In genomic region chr12:102202901-102203300, GRCm38 (mm10) we compare ENCODE assay signal across 8 mouse cellular contexts.
DNase-seq lines count a peak whose midpoint lies in the region; ATAC-seq and TF ChIP-seq lines count a peak whose summit lies in the region.

No protein-coding gene starts in this region.

- H3K27ac ChIP-seq in gastrocnemius, adult 2 months: no peak overlapping the region
- H3K27ac ChIP-seq in CH12.LX (ENCODE audit: insufficient read depth, low read depth): no peak overlapping the region
- H3K27ac ChIP-seq in hindbrain, embryonic 12.5 days: no peak overlapping the region
- no peak overlapping the region for H3K27ac ChIP-seq in thymus, adult 2 months (ENCODE audit: control insufficient read depth, insufficient read depth, low read length)

- in situ Hi-C loops in CH12.LX (cut with MboI; ENCODE audit: low pct_ligation_motif_present, low pct_unique_long_range_greater_than_20kb, low sequenced_read_pairs): no loop called here

- no peaks in the 10 kb centered on the region for H3K9me3 ChIP-seq in CH12.LX (replicated peaks; ENCODE audit: low read length)
- no peaks in the 10 kb centered on the region for H3K9me3 ChIP-seq in hindbrain, embryonic 12.5 days (replicated peaks)

- DNase-seq in gastrocnemius, adult 2 months: peak; percentile 39
- DNase-seq in gastrocnemius, adult 8-10 months (ENCODE audit: low spot score in 2 of 2): no peak
- peak; percentile 62 for DNase-seq in CH12.LX (ENCODE audit: extremely low read depth)
- peak; percentile 44 for DNase-seq in embryo, embryonic 11 days
- DNase-seq in lung, postnatal 4 days: peak; percentile 55 to 85
- no peak for DNase-seq in spleen, postnatal 14 days (ENCODE audit: low spot score in 2 of 2)
- no peak for DNase-seq in thymus, adult 2 months

- WGBS in hindbrain, embryonic 12.5 days: 42% methylated on average over 9 of the region's 9 CpGs
- WGBS in thymus, adult 2 months: 92% methylated on average over 9 of the region's 9 CpGs

- no peaks in the 10 kb centered on the region for H3K36me3 ChIP-seq in CH12.LX (replicated peaks in 1 of 2; ENCODE audit: control insufficient read depth in 1 of 2, insufficient read depth in 1 of 2, low read length in 1 of 2)
- H3K36me3 ChIP-seq in hindbrain, embryonic 12.5 days: no peaks in the 10 kb centered on the region
- no peaks in the 10 kb centered on the region for H3K36me3 ChIP-seq in thymus, adult 2 months (ENCODE audit: control insufficient read depth, insufficient read depth, low read length)

- H3K79me2 ChIP-seq in CH12.LX (replicated peaks; ENCODE audit: control insufficient read depth, extremely low read depth, insufficient read depth, poor library complexity, severe bottlenecking): no peaks in the 10 kb centered on the region

- H3K27me3 ChIP-seq in CH12.LX (replicated peaks): no peaks in the 10 kb centered on the region
- H3K27me3 ChIP-seq in hindbrain, embryonic 12.5 days: no peaks in the 10 kb centered on the region
- H3K27me3 ChIP-seq in thymus, adult 2 months (ENCODE audit: control insufficient read depth, insufficient read depth, low read length): no peaks in the 10 kb centered on the region

- TF ChIP-seq RAD21 in CH12.LX (IDR thresholded peaks at IDR 0.05; ENCODE audit: low read depth, low read length): no peak

- peak; percentile 42; the same call in 1 of the 2 replicates for TF ChIP-seq EP300 in CH12.LX (IDR thresholded peaks at IDR 0.05; ENCODE audit: low read length)

- dilution Hi-C loops in CH12.LX (cut with MboI; ENCODE audit: extremely low pct_ligation_motif_present, extremely low pct_unique_long_range_greater_than_20kb, low sequenced_read_pairs): no loop called here

- H3K4me1 ChIP-seq in CH12.LX (ENCODE audit: control insufficient read depth in 1 of 2, insufficient read depth in 2 of 2): peaks cover 12 to 23% of the 10 kb centered on the region in 2 experiments
- H3K4me1 ChIP-seq in hindbrain, embryonic 12.5 days: peaks cover 17% of the 10 kb centered on the region
- H3K4me1 ChIP-seq in thymus, adult 2 months (replicated peaks; ENCODE audit: control insufficient read depth, insufficient read depth, low read length): no peaks in the 10 kb centered on the region

- TF ChIP-seq CTCF in gastrocnemius, adult 2 months (IDR thresholded peaks at IDR 0.05): no peak
- no peak for TF ChIP-seq CTCF in CH12.LX (conservative IDR thresholded peaks at IDR 0.05 in 1 of 2, IDR thresholded peaks at IDR 0.05 in 1 of 2; ENCODE audit: low read depth in 2 of 2, low read length in 2 of 2)
- no peak for TF ChIP-seq CTCF in thymus, adult 2 months (IDR thresholded peaks at IDR 0.05; ENCODE audit: borderline replicate concordance, control insufficient read depth, extremely low read depth, insufficient read depth, low read length, poor library complexity)

- H3K4me2 ChIP-seq in CH12.LX (ENCODE audit: insufficient read depth, low read depth, poor library complexity, severe bottlenecking): no peak overlapping the region
- H3K4me2 ChIP-seq in hindbrain, embryonic 12.5 days (replicated peaks): no peak overlapping the region

- peak; percentile 49; the same call in 1 of the 2 replicates for ATAC-seq in hindbrain, embryonic 12.5 days (ENCODE audit: low FRiP score)

- intact Hi-C loops in gastrocnemius, adult 2 months (cut with DNase I): no loop called here

- H3K4me3 ChIP-seq in gastrocnemius, adult 2 months: no peak overlapping the region
- no peak overlapping the region for H3K4me3 ChIP-seq in CH12.LX (replicated peaks in 1 of 3; ENCODE audit: low read depth in 2 of 3, low read length in 2 of 3, poor library complexity in 1 of 3)
- H3K4me3 ChIP-seq in hindbrain, embryonic 12.5 days: no peak overlapping the region
- H3K4me3 ChIP-seq in thymus, adult 2 months (ENCODE audit: control insufficient read depth, insufficient read depth, low read length): no peak overlapping the region

- no peak overlapping the region for H3K9ac ChIP-seq in CH12.LX (ENCODE audit: insufficient read depth, low read depth)
- no peak overlapping the region for H3K9ac ChIP-seq in hindbrain, embryonic 12.5 days

- TF ChIP-seq POLR2A in CH12.LX (IDR thresholded peaks at IDR 0.05; ENCODE audit: low read depth, low read length): no peak; the same call in 1 of the 2 replicates
- TF ChIP-seq POLR2A in thymus, adult 2 months (IDR thresholded peaks at IDR 0.05; ENCODE audit: control insufficient read depth, extremely low read depth, insufficient read depth, low read length, poor library complexity): no peak

TF ChIP-seq in CH12.LX, 34 proteins besides CTCF, POLR2A, EP300 and RAD21:
- TF ChIP-seq ETS1 (conservative IDR thresholded peaks at IDR 0.05; ENCODE audit: low read depth, low read length): peak; percentile 65
- TF ChIP-seq MAFK (IDR thresholded peaks at IDR 0.05; ENCODE audit: insufficient replicate concordance, low read length): no peak
- peak; percentile 59; the same call in 1 of the 2 replicates for TF ChIP-seq MYC (IDR thresholded peaks at IDR 0.05; ENCODE audit: low read depth, low read length)
- TF ChIP-seq GABPA (IDR thresholded peaks at IDR 0.05; ENCODE audit: insufficient replicate concordance, low read depth, low read length): no peak
- TF ChIP-seq TBP (conservative IDR thresholded peaks at IDR 0.05; ENCODE audit: low read depth, low read length): 0 out of 2 replicates have a peak, but pooled peaks have one; percentile 57
- no peak for TF ChIP-seq UBTF (IDR thresholded peaks at IDR 0.05; ENCODE audit: low read depth, low read length)
- TF ChIP-seq TCF12 (IDR thresholded peaks at IDR 0.05; ENCODE audit: low read depth, low read length): peak; percentile 74; the same call in 1 of the 2 replicates
- 0 out of 2 replicates have a peak, but pooled peaks have one; percentile 31 for TF ChIP-seq SIN3A (IDR thresholded peaks at IDR 0.05; ENCODE audit: low read length)
- TF ChIP-seq BHLHE40 (IDR thresholded peaks at IDR 0.05; ENCODE audit: low read depth, low read length): peak; percentile 45; the same call in 1 of the 2 replicates
- TF ChIP-seq ELF1 (IDR thresholded peaks at IDR 0.05; ENCODE audit: low read depth, low read length): no peak
- TF ChIP-seq MAX (IDR thresholded peaks at IDR 0.05; ENCODE audit: low read length): peak; percentile 82
- TF ChIP-seq MAZ (IDR thresholded peaks at IDR 0.05; ENCODE audit: low read depth, low read length): no peak
- no peak for TF ChIP-seq ZKSCAN1 (IDR thresholded peaks at IDR 0.05; ENCODE audit: borderline replicate concordance, low read depth, low read length)
- TF ChIP-seq MXI1 (IDR thresholded peaks at IDR 0.05; ENCODE audit: low read depth, low read length): peak; percentile 69; the same call in 1 of the 2 replicates
- no peak; the same call in 1 of the 2 replicates for TF ChIP-seq SMC3 (IDR thresholded peaks at IDR 0.05; ENCODE audit: low read depth, low read length)
- 0 out of 2 replicates have a peak, but pooled peaks have one; percentile 32 for TF ChIP-seq NRF1 (IDR thresholded peaks at IDR 0.05; ENCODE audit: low read depth, low read length)
- peak; percentile 17; the same call in 1 of the 2 replicates for TF ChIP-seq USF1 (IDR thresholded peaks at IDR 0.05; ENCODE audit: low read depth, low read length)
- TF ChIP-seq NELFE (IDR thresholded peaks at IDR 0.05; ENCODE audit: low read depth, low read length): no peak
- TF ChIP-seq RCOR1 (conservative IDR thresholded peaks at IDR 0.05; ENCODE audit: low read depth, low read length): no peak
- TF ChIP-seq JUND (conservative IDR thresholded peaks at IDR 0.05; ENCODE audit: low read depth, low read length): no peak

Comparison
In these comparisons a context has a peak if more than half of its experiments do, and no peak if none do; other contexts are left out.
1. DNase-seq: peak in gastrocnemius, adult 2 months (single experiment), CH12.LX (single experiment), embryo, embryonic 11 days (single experiment) and lung, postnatal 4 days (2 of 2); none in gastrocnemius, adult 8-10 months (0 of 2), spleen, postnatal 14 days (0 of 2) and thymus, adult 2 months (single experiment).